Mouse (Mus musculus): Measurements from ENCODE around the gene Trim8.

The Trim8 gene

DNA sequence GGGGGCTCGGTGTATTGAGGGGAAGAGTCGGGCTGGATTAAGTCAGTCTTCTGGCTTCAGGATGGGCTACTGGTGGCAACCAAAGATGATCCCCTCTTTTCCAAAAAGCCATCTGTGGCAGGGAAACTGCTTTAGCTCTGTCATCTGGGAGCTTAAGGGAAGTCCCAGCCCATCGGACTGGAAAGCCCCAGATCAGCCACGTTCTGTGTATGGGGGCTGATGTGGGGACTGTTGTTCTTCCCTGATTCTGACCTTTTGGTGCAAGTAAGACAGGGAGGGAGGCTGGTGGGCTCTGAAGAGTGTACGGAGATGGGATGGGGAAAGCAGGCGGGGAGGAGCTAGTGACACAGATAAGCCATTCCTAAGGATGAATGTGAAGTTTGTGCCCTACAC is 22.6 kb downstream of the Trim8 start:
- no peak for DNase-seq (ENCODE audit: low spot score in 2 of 2)

DNA sequence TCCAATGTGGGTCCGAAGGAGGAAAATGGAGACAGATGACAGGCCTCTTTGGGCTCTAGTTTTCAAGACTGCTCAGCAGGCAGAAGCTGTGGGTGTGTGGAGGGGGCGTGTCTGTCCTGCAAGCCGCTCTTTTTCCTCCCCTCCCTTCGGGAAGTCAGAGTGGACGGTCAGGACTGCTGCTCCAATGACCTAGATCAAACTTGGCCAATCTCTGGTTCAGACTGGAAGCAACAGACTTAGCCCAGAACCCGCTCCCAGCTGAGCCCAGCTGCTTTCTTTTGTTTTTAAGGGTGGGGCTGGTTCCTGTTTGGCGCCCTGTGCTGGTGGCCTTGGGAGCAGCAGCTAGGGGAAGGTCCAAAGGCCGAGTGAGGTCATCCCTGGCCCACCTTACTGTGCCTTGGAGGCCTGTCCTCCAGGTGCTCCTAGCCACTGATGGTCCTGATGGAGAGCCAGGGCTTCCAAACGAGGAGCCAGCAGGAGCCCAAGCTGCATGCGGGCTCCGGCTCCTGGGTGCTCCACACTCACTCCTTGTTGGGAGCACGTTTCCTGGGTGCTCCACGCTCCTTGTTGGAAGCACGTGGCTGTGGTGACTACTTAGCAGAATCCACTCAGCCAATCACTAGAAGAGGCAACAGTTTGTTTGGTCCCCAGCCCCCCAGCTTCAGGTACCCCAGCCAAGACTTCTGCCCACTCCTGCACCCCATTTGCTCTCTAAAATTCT is 23.3 kb downstream of the Trim8 start:
- DNase-seq (ENCODE audit: low spot score in 2 of 2), result no peak

DNA sequence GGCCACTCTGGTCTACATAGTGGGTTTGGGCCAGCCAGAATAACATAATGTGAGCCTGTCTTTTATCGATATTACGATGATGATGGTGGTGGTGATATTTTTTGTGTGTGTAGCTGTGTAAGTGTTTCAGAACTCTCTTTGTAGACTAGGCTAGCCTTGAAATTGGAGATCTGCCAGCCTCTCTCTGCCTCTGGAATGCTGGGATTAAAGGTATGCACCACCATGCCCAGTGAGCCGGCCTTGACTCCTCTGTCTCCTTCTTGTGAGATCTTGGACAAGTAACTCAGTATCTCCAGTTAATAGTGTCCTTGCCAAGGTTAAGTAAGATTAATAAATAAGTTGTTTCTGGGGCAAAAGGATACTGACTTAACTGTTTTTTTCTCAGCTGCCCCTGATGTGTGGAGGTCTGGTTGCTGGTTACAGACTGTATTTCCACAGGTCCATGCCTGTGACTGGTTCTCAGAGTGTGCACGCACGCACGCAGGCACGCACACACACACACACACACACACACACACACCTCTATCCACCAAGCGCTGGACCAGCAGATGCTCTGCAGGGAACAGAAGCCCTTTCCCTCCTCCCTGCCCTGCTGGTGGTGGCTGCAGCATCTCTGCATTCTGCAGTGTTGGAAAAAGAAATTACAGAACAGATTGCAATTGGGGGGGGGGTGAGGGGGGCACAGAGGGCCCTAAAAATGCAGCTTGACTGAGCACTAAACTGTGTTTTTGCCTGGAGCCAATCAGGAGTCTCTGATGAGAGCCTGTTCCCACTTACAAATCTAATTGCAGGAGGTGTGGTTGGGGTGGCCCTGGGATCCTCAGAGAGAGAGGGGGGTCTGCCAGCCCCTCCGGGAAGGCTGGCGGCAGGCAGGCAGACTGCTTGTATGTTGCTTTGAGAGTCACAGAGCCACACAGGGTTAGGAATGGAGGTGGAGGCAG is 24.5 kb downstream of the Trim8 start:
- DNase-seq (ENCODE audit: low spot score in 2 of 2), result no peak

DNA sequence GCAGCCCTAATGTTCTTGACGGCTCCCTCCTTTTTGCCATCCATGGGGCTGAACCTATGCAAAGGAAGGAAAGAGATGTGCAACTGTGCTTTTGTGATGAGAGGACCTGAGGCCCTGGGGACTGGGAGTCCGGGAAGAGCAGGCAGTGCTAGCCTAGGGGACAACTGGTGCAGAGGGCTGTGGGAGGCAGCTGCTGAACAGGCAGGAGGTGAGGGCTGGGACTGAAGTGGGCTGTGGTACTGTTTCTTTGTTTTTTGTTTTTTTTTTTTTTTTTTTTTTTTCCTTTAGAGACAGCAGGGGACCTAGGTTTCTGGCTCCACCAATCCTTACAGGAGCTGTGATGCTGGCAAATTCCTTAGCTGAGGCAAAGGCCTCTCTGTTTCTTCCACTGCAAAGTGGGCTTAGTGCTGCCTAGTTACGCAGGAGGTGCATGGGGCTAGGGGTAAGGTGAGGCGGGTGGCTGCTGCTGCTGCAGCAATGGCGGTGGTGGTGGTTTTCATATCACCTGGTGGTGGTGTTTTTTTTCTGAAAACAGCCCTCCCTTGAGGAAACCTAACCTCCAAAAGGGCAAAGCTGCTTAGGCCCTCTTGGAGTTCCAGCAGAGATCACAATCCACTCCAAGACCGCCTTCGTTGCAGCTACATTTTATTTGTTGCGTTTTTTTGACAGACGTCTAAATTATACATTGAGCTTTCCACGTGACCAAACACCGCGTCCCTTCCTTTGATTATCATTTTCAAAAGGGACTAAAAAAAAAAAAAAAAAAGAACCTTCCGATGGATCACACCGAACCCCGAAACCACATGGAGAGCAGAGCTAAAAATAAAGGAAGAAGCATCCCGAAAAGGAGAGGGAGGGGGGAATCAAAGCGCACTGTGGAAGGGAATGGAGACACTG is 26.4 kb downstream of the Trim8 start:
- no peak for DNase-seq (ENCODE audit: low spot score in 2 of 2)

DNA sequence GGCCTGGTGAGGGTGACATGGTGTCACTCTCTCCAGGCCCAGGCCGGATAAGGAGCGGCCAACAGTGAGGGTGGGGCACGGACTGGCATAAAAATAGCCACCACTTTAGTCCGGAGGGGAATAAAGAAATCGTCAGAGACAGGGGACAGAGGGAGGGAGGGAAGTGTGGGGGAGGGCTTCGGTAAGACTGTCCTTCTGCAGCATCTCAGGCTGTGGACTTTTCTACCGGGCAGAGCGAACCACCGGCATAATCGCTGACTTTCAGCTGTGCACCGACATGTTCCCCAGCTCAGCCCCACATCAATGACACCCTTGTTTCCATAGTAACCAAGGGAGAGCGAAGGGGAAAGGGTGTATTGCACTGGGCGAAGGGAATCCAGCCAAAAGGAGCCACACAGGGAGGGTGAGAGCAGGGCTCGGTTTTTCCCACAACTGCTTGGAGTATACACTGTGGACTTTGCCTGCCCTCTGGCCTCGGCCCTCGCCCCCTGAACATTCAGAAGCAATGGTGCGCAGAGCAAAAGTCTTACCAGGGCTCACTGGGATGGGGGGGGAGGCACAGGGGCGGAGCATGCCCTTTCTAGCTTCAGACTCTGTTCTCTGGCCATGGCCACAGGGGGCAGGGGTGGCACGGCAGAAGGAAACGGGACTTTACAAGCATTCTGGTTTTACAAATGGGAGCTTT is 27.2 kb downstream of the Trim8 start:
- peak in 1 of 2 experiments; percentile 67 for DNase-seq (ENCODE audit: low spot score in 2 of 2)

DNA sequence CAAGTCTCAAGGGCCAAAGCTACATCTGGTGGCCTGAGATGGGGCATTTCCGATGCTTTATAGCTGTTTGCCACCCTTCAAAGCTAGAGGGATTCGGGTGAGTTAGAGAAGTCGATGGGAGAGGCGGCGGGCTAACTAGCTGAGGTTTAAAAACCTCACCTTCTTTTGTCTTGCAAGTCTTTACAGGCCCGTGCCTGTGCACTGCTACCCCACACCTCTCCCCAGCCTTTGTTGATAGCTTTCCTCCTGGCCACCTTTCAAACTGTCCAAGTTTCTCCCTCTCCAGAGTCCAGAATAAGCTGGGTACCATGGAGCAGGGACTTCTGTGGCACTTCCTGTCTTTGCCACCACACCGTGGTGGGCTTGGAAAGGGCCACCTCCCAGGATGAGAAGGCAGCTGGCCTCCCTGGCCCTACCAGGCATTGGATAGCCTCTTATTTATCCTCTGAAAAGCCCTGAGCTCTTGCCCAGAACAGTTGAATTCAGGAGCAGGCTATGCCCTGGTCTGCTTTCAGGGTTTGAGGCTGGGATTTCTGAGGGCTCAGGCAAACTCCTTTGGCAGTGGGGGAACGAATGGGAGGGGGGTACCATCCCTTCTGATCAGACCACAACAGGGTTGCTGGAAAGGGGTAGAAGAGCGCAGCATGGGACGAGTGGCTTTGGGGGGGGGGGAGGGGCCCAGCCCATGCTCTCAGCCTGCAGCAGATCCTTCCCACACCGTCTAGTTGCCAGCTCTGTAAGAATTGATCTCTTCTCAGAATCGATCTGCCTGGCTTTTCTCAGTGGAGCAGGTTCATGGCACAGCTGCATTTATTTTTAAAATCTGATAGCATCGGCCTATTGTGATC is 28.3 kb downstream of the Trim8 start:
- no peak for DNase-seq (ENCODE audit: low spot score in 2 of 2)

DNA sequence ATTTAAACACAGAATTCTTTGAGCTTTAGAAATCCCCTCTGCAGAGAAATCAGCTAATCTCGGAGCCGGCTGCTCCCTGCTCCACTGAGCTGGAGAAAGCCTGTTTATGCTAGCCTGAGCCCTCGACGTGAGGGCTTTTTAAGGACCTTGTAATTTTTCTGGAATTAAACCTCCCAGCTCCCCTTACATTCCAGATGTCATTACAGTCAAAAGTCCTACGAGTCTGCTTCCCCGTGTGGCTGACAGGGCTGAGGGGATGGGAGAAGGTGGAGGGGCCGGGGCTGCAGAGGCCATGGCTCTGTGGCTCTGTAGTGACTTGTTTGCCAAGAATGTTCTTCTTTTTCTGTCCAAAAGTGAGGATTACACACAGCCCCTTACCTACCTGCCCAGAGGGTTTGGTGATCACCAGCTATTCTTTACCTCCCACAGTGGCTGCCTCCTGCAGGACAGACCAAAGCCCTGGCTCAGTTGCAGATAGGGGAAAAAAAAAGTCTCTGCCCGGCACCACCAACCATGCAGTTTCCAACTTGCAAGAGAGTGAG is 29.0 kb downstream of the Trim8 start:
- DNase-seq (ENCODE audit: low spot score in 2 of 2), result no peak

DNA sequence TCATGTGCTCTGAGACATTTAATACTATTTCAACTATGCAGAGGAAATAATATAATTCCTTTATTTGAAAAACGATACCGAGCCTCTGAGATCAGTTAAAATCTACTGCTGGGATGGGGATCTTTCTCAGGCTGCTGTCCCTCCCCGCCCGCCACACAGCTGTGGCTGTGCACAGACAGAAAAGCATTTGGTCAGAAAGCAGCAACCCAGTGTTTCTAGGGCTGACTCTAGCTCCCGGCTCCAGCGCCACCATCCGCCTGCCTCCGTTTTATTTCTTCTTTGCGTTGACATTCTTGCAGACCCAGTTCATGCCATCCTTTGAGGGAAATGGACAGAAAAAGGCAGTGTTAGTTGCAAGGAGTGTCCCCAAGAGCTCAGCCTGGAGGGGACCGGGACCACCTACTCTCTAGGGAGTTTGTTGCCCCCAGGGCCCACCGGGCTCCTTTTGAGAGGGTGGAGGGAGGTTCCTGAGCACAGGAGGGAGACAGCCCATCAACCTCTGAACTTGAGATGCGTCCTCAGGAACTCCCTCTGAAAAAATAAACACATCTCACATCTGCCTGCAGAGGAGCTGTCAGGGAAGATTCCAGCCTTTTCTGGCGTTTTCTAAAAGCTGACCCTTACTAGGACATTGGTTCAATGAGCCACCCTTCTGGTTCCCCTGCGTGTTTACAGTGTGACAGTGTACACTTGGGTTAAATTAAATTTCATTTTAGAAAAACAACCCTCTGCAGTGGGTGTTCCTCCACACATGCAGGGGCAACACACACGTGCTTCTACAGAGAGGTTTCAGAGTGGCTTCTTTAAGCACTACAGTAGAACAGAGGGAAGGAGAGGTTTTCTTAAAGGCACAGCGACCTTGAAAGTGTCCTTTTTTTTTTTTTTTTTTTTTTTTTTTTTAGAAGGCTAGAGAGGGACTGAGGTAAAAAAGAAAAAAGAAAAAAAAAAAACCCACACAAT is 29.8 kb downstream of the Trim8 start:
- no peak for DNase-seq (ENCODE audit: low spot score in 2 of 2)

DNA sequence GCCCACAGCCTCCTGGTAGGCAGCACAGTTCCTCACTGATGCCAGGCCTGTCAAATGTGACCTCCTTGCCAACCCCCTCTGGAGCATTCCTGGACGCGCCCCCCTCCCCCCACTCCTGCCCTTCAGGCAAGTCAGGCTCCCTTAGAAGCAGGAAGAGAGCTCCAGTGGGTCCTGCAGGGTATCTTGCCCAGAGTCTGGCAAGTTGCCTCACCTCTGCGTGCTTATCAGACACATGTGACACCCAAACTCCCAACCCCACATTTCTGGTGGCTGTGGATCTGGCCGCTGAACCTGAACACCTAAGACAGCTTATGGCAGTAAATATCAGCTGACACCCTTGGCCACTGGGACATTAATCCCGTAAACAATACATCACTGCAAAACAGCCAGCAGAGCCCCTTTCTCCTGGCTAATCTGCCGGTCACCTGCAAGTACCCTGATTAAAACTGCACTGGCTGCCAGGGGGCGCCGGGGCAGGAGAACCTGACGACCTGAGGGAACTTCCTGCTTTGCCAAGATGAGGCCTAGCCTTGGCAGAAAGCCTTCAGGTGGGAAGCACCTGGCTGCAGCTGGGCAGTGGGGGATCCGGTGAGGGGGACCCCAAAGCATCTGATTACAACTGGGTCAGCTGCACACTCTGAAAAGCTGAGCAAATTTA is 30.7 kb downstream of the Trim8 start:
- DNase-seq (ENCODE audit: low spot score in 2 of 2), result no peak

DNA sequence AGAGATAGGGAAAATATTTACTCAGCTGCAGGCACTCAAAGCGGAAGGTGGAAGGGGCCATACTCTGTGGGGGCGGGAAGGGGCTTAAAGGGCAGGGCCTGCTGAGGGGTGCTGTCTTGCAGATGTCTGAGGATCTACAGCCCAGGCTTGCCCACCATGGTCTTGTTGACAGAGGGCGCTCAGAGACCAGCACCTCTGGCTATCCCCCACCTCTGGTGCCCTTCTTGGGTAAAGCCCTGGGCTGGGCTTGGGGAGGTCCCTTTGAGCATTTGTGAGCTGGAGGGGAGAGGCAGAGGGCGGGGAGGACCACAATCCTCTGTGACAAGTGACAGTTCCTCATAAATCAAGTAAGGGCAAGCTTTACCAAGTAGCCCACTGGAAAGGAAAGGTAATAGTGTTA is 31.6 kb downstream of the Trim8 start:
- DNase-seq (ENCODE audit: low spot score in 2 of 2), result no peak

DNA sequence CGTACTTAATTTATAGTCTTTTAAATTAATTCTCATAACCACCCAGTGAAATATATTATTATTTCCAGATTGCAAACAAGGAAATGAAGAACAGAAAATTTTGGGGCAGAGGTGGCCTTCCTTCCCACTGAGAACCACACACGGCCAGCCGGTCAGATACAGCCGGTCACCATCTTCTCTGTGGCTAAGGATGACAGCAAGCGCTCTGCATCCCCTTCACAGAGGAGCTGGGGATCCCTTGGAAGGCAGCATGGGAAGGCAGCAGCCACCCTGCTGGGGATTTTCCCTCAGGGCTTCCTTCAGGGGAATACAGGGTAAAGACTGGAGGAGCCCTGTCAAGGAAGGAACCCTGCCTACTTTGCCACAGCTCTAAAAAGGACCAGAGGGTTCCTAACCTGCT is 32.0 kb downstream of the Trim8 start:
- DNase-seq (ENCODE audit: low spot score in 2 of 2), result no peak

DNA sequence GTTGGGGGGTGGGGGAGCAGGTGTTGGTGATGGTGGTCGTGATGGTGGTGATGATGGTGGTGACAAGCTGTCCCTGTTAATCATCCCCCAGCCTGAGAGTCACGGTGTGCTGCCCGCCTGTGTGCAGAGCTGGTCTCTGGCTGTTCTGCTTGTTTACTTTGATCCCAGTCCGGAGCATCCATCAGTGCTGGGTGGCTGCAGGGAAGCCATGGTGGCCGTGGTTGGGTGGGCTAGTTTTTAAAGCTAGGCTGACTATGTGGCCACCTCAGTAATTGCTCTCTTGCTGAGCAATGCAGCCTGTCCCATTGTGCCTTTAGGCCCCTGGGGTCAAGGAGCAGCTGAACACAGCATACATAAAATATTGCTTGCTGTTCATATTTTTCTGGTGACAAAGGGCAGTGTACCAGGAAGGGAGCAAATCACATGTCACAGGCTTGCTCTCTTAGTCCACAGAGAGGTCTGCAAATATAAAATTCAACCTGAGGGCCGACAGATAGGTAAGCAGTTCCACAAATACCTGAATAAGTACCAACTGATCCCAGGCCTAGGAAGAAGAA is 33.1 kb downstream of the Trim8 start:
- no peak for DNase-seq (ENCODE audit: low spot score in 2 of 2)

DNA sequence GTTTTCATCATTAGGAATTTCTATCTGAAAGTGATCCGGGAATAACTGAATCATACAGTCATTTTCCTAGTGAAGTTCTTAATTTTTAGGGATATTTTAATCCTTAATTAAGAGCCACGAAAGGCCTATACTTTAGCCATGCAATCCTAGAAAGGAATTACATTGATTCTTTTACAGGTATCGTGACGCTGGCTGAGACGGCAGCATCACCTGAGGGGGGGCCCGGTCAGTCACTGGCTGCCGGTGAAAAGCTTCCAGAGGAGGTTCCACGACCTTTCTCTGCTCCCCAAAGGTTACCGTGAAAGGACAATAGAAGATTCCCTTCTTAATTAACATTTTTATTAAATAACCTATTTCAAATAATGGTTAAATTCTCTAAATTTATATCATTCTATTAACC is 35.9 kb downstream of the Trim8 start:
- DNase-seq (ENCODE audit: low spot score in 2 of 2), result no peak

DNA sequence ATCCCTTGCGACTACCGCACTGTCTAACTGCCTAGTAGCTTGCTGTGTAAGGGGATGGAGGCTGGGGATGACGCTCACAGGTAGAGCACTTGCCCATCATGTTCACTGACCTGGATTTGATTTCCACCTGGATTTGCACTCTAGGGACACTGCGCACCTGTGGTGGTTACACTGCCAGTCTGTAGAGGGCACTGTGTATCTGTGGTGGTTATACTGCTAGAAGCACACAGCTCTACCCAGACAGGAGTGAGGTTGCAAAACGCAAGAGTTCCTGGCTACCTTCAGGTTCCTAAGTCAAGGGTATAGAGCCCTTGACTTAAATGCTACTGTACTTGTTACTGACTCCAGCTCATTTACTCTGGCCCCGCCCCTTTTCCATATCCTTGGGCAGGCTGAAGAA is 36.7 kb downstream of the Trim8 start:
- no peak for DNase-seq (ENCODE audit: low spot score in 2 of 2)

DNA sequence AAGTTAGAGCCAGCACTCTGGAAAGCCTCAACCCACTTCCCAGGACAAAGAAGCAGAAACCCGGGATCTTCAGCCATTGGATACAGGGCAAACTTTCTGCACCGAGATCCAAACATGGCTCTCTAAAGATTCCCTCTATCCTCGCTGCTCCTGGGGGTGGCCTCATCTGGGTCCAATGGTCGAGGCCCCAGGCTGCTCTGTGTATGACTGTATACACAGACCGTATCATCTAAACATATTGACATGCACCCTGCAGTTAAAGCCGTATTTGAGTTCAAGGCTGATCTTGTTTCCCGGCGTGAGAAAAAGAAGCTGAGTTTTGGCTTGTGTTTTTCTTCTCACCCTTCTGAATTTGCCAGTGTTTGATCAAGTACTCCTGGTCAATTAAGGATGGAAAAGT is 41.2 kb downstream of the Trim8 start:
- no peak for DNase-seq (ENCODE audit: low spot score in 2 of 2)

DNA sequence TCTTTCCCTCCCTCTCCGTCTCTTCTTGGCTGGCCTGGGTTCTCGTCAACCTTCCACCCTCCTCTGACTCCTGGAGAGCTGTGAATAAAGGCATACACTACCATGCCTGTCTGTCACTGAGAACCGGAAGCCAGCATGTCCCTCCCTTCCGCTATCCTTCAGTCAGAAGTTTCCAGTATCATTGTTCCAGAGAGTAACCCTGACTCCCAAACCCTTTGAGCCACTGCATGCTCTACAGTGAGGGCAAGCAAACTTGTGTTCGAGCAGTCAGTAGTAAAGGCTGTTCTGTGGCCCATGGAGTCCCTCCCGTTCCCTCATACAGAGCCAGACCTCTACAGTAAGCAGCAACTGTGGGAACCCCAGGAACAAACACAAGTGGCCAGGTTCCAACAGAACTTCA is 46.1 kb downstream of the Trim8 start:
- no peak for DNase-seq (ENCODE audit: low spot score in 2 of 2)

DNA sequence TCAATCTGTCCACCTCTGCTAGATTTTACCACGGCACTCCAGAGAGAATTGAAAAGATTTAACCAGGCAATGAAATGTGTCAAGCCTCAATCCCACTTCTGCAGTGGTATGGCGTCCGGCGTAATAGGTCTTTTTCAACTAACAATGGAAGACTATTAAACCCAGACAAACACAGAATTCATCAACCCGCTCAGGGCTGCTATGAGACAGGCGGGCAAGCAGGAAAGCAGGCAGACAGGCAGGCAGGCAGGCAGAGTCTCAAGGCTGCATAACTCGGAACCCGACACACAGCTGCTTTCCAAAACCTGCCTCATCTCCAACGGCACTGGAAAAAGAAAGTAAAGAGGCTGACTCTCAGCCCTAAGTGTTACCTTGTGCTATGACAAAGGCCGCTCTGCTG is 46.6 kb downstream of the Trim8 start:
- DNase-seq (ENCODE audit: low spot score in 2 of 2), result no peak

DNA sequence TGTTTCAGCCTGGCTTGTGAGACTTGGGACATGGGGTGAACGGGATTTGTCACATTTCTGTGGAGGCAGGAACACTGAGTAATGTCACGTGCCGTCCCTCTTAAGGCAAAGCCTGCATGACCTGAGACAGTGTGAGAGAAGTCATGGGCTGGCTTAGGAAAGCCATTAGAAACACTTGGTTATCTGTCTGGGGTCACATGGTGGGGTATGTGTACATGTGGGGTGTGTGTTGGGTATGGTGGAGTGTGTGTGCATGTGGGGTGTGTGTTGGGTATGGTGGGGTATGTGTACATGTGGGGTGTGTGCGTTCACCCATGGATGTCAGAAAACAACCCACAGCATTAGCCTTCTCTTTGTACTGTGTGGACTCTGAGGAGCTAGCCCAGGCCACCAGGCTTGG is 48.9 kb downstream of the Trim8 start:
- no peak for DNase-seq (ENCODE audit: low spot score in 2 of 2)

Data from right cerebral cortex, adult 2 months (tissue).